Mouse (Mus musculus) hindbrain, embryonic 14.5 days (tissue): ENCODE results near the gene Abcc8. TPM values are rescaled to one million over a fixed set of nuclear protein-coding genes. Genes with fewer than 3 reads are reported as not detected.

Source experiments
- ATAC-seq: fragments of 200-750 bp; cut with Nextera tagmentation; 2 replicates; pipeline ENCODE4 v1.8.0; 2017; ENCODE audit warnings: moderate number of reproducible peaks, mild to moderate bottlenecking, moderate TSS enrichment, moderate library complexity; ENCODE audit not compliant: low FRiP score
- DNase-seq: peaks from one replicate; pipeline ENCODE4 v3.0.0-alpha.2; 2015; ENCODE audit warnings: low spot score
- H3K27ac ChIP-seq: fragments of 300-500 bp; sonication (generic); 2 replicates; pipeline ENCODE4 v1.5.1; 2014; ENCODE audit warnings: mild to moderate bottlenecking, moderate library complexity
- H3K27me3 ChIP-seq: fragments of 300-500 bp; sonication (generic); 2 replicates; pipeline ENCODE4 v1.6.1; 2014; ENCODE audit warnings: mild to moderate bottlenecking, low read length, mixed read lengths; ENCODE audit not compliant: control insufficient read depth, insufficient read depth
- H3K36me3 ChIP-seq: fragments of 300-500 bp; sonication (generic); replicated peaks from 2 replicates; pipeline ENCODE4 v1.6.1; 2014; ENCODE audit not compliant: control insufficient read depth, insufficient read depth
- H3K4me1 ChIP-seq: fragments of 300-500 bp; sonication (generic); replicated peaks from 2 replicates; pipeline ENCODE4 v1.6.1; 2014; ENCODE audit warnings: antibody characterized with exemption, low read length, mixed read lengths; ENCODE audit not compliant: control insufficient read depth, insufficient read depth
- H3K4me2 ChIP-seq: fragments of 300-500 bp; sonication (generic); replicated peaks from 2 replicates; pipeline ENCODE4 v1.6.1; 2014; ENCODE audit warnings: mild to moderate bottlenecking, moderate library complexity
- H3K4me3 ChIP-seq: fragments of 300-500 bp; sonication (generic); replicated peaks from 2 replicates; pipeline ENCODE4 v1.5.1; 2014; ENCODE audit warnings: mild to moderate bottlenecking, low read length
- H3K9ac ChIP-seq: fragments of 300-500 bp; sonication (generic); 2 replicates; pipeline ENCODE4 v1.6.1; 2014
- H3K9me3 ChIP-seq: fragments of 300-500 bp; sonication (generic); 2 replicates; pipeline ENCODE4 v1.6.1; 2016; ENCODE audit warnings: low read length; ENCODE audit not compliant: control insufficient read depth
- WGBS: fragments of 180-500 bp; shearing (Covaris S2); extraction: QIAGEN DNeasy Blood & Tissue Kit; methylation state at CpG from one replicate; pipeline ENCODE4 v1.1.7; 2014; 5-methylcytosine and 5-hydroxymethylcytosine counted together
- polyA plus RNA-seq: library from polyadenylated mRNA; unstranded; fragments of >200 nt; fragmentation: Nextera tagmentation; extraction: Ambion mirVana; gene quantifications from 2 replicates; pipeline ENCODE4 v1.2.1, GENCODE M21; 2014

The Abcc8 gene
- polyA plus RNA-seq, 1 experiment from 2014 or later, result 13.8 TPM

DNA sequence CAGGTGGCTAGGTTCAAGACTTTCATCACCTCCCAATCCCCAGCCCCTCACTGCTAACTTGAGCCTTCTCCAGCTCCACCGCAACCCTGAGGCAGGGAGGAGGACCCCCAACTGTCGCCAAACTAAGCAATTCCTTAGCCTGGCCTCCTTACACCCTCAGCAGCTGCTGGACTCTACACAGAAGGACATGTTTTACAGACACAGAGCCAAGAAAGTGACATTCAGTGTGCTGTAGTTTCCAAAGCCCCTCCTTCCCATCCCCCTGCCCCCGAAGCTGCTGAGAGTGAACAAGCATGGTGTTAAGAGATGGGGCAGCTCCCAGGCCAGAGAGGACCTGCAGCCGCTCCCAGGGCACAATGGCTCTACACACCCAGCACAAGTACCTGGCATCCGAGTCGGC, 55.4 kb downstream of the Abcc8 start:
- no peaks in the 10 kb centered on the region for H3K27me3 ChIP-seq
- DNase-seq, result no peak
- no peak overlapping the region for H3K9ac ChIP-seq
- no peak for ATAC-seq
- no peak overlapping the region for H3K27ac ChIP-seq
- peaks cover 10% of the 10 kb centered on the region; the same call in 1 of the 2 replicates for H3K4me1 ChIP-seq
- no peaks in the 10 kb centered on the region for H3K36me3 ChIP-seq
- H3K4me3 ChIP-seq, result no peak overlapping the region
- H3K4me2 ChIP-seq, result no peak overlapping the region
- WGBS, result 67% methylated on average over 6 of the region's 6 CpGs
- H3K9me3 ChIP-seq, result no peaks in the 10 kb centered on the region

DNA sequence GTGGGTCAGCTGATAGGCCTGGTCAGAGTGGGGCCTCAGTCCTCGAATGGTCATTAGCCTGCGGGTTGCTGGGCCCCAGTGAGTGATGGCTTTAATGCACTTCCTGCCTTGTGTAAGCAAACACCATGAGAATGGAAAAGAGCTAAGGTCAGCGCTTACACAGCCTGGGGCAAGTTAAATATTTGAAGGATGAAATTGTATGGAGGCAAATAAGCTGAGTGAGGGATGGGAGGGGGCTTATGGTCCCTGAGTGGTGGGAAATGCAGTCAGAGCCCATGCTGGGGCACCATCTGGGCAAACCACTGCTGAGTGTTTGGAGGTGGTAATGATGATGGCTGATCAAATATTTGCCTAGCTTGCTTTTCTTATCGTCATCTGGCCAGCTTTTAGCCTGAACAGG, 56.9 kb downstream of the Abcc8 start:
- H3K27me3 ChIP-seq, result no peaks in the 10 kb centered on the region
- no peak for DNase-seq
- H3K4me1 ChIP-seq, result peaks cover 9% of the 10 kb centered on the region; the same call in 1 of the 2 replicates
- no peaks in the 10 kb centered on the region for H3K36me3 ChIP-seq
- H3K9me3 ChIP-seq, result no peaks in the 10 kb centered on the region
- 40% methylated on average over 4 of the region's 4 CpGs for WGBS
- H3K4me2 ChIP-seq, result no peak overlapping the region
- ATAC-seq, result no peak
- H3K9ac ChIP-seq, result no peak overlapping the region
- no peak overlapping the region for H3K4me3 ChIP-seq
- H3K27ac ChIP-seq, result no peak overlapping the region

DNA sequence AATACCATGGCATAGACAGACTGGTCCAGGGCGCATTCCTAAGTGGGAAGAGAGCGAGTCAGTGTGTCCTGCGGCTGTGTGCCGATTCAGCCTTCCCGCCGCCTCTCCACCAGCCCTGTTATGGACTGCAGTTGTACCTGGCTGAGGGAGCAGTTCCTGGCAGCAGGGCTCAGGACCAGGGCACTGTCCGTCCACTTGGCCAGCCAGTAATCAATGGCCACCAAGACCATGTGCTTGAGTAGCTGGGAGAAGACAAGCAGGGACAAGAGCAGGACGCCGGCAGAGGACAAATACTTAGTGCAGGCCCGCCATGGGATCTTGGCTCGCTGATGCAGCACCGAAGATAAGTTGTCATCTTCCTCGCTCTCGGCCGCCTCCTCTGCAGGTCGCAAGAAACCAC, 62.8 kb downstream of the Abcc8 start:
- Histone ChIP-seq H3K4me2 (no peak overlapping the region), H3K9me3 (no peaks in the 10 kb centered on the region), H3K27ac (no peak overlapping the region), H3K27me3 (no peaks in the 10 kb centered on the region), H3K9ac (no peak overlapping the region), H3K4me1 (peaks cover 19% of the 10 kb centered on the region), H3K4me3 (no peak overlapping the region), H3K36me3 (no peaks in the 10 kb centered on the region)
- 95% methylated on average over 16 of the region's 16 CpGs for WGBS
- ATAC-seq (no peak), DNase-seq (no peak)

DNA sequence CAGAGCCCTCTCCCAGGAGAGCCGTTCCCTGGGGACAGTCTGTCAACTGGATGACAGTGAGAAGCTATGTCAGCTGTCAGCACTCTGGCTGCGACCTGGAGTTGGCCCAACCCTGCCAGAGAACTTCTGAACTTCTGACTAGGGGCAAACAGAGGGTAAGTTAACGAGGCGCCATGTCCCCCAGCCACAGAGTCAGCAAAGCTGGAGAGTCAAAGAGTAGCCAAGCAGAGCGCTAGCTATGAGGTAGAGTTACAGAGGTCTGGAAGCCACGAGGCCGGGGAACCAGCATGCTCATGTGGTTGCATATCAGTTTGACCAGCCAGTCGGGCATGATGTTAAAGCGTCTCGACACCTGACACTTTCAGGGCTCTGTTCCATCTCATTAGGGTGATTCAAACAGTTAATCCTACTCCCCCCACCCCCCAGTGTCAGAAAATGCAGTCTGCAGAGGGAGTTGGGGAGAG, 63.7 kb downstream of the Abcc8 start:
- H3K4me2 ChIP-seq, result no peak overlapping the region
- H3K4me1 ChIP-seq, result peaks cover 19% of the 10 kb centered on the region
- no peaks in the 10 kb centered on the region for H3K9me3 ChIP-seq
- H3K27me3 ChIP-seq, result no peaks in the 10 kb centered on the region
- no peaks in the 10 kb centered on the region for H3K36me3 ChIP-seq
- WGBS, result 68% methylated on average over 10 of the region's 10 CpGs
- H3K4me3 ChIP-seq, result no peak overlapping the region
- H3K9ac ChIP-seq, result no peak overlapping the region
- ATAC-seq, result no peak
- H3K27ac ChIP-seq, result no peak overlapping the region
- no peak for DNase-seq

DNA sequence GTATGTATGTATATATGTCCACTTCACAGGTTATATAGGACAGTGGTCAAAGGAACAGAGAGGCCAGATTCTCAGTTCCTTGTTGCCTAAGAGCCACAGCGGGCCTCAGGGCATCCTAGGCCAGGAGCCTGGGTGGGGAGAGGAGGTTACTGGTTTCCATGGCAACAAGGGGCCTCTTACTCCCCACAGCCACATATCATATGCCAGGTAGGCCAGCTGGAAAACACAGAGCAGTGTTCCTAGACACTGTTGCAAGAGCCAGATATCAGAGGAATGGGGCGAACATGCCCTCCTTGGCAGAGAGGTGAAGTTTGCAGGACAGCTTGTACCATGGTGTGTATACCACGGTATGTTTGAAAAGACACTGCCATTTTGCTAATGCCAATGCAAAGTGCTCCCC, 66.4 kb downstream of the Abcc8 start:
- no peaks in the 10 kb centered on the region for H3K9me3 ChIP-seq
- DNase-seq (no peak), ATAC-seq (peak; percentile 11; the same call in 1 of the 2 replicates)
- H3K36me3 ChIP-seq, result no peaks in the 10 kb centered on the region
- no peak overlapping the region for H3K9ac ChIP-seq
- 53% methylated on average over 3 of the region's 3 CpGs for WGBS
- no peak overlapping the region for H3K4me3 ChIP-seq
- H3K4me1 ChIP-seq, result peaks cover 19% of the 10 kb centered on the region
- H3K27me3 ChIP-seq, result no peaks in the 10 kb centered on the region
- peak overlapping the region; percentile 61 for H3K27ac ChIP-seq
- H3K4me2 ChIP-seq, result no peak overlapping the region

DNA sequence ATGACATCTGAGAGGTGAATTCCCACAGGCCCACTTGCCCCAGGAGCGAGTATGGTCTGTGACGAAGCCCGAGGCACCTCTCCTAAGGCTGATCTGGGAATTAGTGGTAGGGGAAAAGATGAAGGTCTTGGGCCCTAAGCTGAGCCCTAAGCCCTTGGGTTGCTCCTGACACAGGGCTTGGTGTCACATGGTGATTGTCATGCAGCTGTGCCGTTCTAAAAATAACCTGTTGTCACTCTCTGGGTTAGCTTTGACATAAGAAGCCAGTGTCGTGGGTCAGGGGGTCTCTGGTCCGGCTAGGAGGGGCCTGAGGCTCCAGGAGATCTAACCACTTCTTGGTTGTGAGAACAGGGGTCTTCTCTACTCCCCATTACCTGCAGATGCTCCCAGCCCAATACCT, 67.9 kb downstream of the Abcc8 start:
- no peak overlapping the region for H3K4me3 ChIP-seq
- H3K36me3 ChIP-seq, result no peaks in the 10 kb centered on the region
- ATAC-seq, result no peak
- peaks cover 19% of the 10 kb centered on the region for H3K4me1 ChIP-seq
- no peaks in the 10 kb centered on the region for H3K9me3 ChIP-seq
- H3K4me2 ChIP-seq, result no peak overlapping the region
- no peak overlapping the region for H3K9ac ChIP-seq
- no peak overlapping the region for H3K27ac ChIP-seq
- no peak for DNase-seq
- H3K27me3 ChIP-seq, result no peaks in the 10 kb centered on the region
- 75% methylated on average over 6 of the region's 6 CpGs for WGBS

DNA sequence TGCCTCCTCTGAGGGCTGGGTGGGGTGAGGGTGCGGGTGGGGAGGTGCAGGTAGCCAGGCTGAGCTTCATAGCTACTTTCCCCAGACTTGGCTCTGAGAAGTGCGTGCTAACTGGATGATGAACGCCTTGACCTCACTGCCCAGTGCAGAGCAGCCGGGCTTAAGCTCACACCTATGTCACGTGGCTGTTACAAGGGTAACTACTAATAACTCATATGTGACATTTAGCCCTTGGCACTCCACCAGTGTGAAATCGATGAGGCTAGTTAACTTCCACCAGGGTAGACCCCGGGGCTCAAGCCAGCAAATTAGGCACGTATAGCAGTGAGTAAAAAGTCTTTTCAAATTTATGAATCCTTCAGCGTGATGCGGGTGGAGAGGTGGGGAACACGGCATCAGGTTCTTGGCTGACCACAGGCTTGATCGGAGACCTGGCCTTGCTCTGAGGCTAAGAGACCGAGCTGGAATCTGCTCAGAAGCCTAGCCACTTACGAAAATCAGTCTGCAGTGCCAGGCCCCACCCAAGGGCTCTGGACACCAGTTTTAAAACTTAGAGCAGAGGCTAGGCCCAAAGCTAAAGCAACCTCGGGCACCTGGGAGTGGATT, 68.5 kb downstream of the Abcc8 start:
- H3K4me2 ChIP-seq, result no peak overlapping the region
- no peak overlapping the region for H3K4me3 ChIP-seq
- no peak for ATAC-seq
- no peak overlapping the region for H3K9ac ChIP-seq
- H3K27me3 ChIP-seq, result no peaks in the 10 kb centered on the region
- WGBS, result 76% methylated on average over 15 of the region's 15 CpGs
- no peaks in the 10 kb centered on the region for H3K36me3 ChIP-seq
- peaks cover 19% of the 10 kb centered on the region for H3K4me1 ChIP-seq
- H3K27ac ChIP-seq, result no peak overlapping the region
- DNase-seq, result no peak
- no peaks in the 10 kb centered on the region for H3K9me3 ChIP-seq

DNA sequence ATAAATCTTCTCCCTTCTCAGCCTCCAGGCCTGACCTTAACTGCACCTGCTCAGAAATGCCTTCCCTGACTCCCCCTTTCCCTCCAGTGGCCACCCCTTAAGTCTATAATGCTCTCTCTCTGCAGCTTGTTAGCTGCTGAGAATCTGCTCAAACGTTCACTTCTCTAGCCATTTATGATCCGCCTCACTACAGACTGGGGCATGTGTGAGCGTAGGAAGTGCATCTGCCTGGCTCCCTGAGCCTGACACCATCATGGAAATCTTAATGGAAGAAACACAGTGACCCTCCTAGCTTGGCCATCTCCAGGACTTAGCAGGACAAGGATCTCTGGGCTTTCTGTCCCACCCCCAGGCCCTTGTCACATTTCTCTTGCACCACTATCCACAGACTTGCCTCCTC, 69.8 kb downstream of the Abcc8 start:
- Histone ChIP-seq H3K9me3 (no peaks in the 10 kb centered on the region), H3K27ac (no peak overlapping the region), H3K4me2 (no peak overlapping the region), H3K9ac (no peak overlapping the region), H3K27me3 (no peaks in the 10 kb centered on the region), H3K4me3 (no peak overlapping the region), H3K36me3 (no peaks in the 10 kb centered on the region), H3K4me1 (peaks cover 19% of the 10 kb centered on the region)
- DNase-seq (no peak), ATAC-seq (no peak)
- 68% methylated on average over 3 of the region's 3 CpGs for WGBS

DNA sequence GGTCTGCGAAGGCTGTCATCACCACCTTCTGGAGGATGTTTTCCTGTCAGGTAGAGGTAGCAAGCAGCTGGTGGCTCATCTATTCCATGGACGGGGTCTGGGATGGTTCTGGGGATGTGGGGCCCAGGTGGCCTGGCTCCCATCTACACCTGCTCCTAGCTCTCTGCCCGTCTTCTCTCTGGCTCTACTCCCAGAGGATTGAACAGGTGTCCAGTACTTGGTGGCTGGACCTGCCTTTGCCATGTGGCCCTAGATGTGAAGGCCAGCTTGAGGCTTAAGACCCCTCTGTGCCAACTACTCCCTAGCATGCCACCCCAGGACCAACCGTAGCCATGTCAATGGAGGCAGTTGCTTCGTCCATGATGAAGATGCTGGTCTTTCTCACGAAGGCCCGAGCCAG, 74.3 kb downstream of the Abcc8 start:
- 90% methylated on average over 7 of the region's 7 CpGs for WGBS
- DNase-seq (no peak), ATAC-seq (no peak)
- no peaks in the 10 kb centered on the region for H3K36me3 ChIP-seq
- H3K9ac ChIP-seq, result no peak overlapping the region
- H3K9me3 ChIP-seq, result no peaks in the 10 kb centered on the region
- H3K4me3 ChIP-seq, result no peak overlapping the region
- H3K4me2 ChIP-seq, result no peak overlapping the region
- peaks cover 8% of the 10 kb centered on the region for H3K4me1 ChIP-seq
- no peak overlapping the region for H3K27ac ChIP-seq
- no peaks in the 10 kb centered on the region for H3K27me3 ChIP-seq
